Mouse (Mus musculus): ENCODE results near the gene Dld.

DNA sequence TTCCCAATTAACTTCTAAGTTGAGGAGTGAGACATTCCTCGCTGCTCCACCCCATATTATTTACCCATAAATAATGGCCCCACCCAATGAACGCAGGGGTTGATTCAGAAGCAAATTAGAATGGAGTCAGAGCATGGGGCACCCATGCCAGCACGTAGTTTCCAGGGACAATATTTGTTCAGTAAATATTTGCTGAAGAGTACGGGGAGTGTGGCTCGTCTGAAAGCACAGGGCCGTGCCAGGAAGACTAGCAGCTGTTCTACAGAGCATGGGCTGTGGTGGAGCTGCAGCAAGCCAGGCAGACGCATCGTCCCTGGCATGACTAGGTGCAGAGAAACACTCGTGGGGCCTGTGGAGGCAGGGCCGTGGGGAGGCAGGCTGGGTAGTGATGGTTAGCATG is 56.7 kb downstream of the Dld start:
- TF ChIP-seq POLR2A (IDR thresholded peaks at IDR 0.05; ENCODE audit: borderline replicate concordance, extremely low read depth, low read depth, low read length) (no peak), CTCF (IDR thresholded peaks at IDR 0.05; ENCODE audit: insufficient read depth, low read length) (no peak)
